Mouse (Mus musculus): ENCODE measurements around the gene Abcc2.

The Abcc2 gene

GRCm38 (mm10) chr19:43777308-43777707 lies 4.7 kb upstream of the Abcc2 start:
- no peak for DNase-seq (ENCODE audit: low spot score in 2 of 2)

GRCm38 (mm10) chr19:43780391-43780790 lies 1.6 kb upstream of the Abcc2 start:
- no peak for DNase-seq (ENCODE audit: low spot score in 2 of 2)

DNA sequence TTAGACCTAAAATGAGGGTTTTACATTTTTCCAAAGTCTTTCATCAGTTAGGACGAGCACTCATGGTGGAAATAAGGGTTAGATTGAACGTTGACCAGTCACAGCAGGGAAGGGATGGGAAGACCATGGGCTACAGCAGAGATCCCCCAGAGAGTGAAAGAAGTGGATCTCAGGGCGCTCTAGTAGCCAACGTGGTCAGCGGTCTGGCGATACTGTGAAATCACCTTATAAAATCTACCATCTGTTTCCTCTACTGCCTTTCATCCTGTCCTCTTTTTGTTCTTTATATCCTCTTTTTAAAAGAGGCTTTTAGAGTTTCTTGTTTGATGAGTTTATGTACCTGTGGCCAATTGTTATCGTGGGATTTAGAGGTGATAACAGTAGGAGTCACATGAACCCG lies 2.8 kb downstream of the Abcc2 start:
- DNase-seq (ENCODE audit: low spot score in 2 of 2) = no peak

DNA sequence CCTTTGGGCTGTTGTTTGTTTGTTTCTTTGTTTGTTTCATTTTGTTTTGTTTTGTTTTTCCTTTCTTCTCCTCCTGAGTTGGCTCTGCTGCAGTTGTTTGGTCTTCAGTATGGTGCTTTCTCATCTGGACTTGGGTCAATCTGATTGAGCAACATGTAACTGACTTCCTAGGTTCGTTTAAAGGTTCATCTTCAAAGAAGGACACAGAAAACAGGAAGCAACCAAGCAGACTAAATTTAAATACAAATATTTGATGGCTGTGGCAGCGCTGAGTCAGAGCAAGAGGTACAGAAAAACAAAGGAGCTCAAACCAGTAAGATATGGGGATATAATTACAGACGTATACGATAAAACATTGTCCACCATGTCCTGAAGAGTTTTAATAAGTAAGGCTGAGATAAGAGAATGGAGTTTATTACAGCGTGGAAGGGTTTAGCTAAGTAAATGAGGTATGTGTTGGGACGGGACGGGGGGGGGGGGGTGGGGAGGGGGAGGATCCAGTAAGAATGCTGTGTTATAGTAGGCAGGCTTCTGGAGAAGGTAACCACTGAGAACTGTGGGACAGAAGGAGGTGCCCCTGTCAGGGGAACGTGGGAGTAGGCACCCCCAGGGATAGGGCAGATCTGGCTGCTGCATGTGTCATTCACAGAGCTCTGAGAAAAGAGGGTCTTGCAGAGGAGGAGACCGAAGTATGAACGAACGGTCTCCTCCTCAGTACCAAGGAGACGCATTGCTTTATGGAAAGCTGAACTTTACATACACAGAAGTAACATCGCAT lies 4.4 kb downstream of the Abcc2 start:
- no peak for DNase-seq (ENCODE audit: low spot score in 2 of 2)

- DNase-seq (ENCODE audit: low spot score in 2 of 2) = no peak
Observed at GRCm38 (mm10) chr19:43789817-43790216, 7.8 kb downstream of the Abcc2 start.

GRCm38 (mm10) chr19:43792537-43792936 lies 10.5 kb downstream of the Abcc2 start:
- DNase-seq (ENCODE audit: low spot score in 2 of 2) = no peak

DNA sequence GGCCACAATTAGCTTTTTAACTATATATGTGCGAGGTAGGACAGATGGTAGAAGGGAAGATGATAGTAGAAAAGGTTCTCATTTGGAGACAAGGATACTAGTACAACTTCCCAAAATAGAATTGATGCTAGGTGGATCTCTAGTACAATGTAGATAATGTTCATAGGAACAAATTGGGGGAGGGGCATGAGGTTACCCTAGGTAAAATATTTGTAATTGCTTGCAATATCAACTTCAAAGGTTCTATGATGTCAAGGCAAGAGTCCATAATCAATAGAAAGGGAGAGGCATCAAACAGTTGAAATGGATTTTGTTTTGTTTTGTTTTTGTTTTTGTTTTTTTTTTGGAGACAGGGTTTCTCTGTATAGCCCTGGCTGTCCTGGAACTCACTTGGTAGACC lies 12.0 kb downstream of the Abcc2 start:
- DNase-seq (ENCODE audit: low spot score in 2 of 2) = no peak

GRCm38 (mm10) chr19:43795511-43795910 lies 13.5 kb downstream of the Abcc2 start:
- no peak for DNase-seq (ENCODE audit: low spot score in 2 of 2)

- no peak for DNase-seq (ENCODE audit: low spot score in 2 of 2)
Observed at GRCm38 (mm10) chr19:43797216-43797615, 15.2 kb downstream of the Abcc2 start.

- DNase-seq (ENCODE audit: low spot score in 2 of 2) = no peak
Observed at GRCm38 (mm10) chr19:43801427-43802051, 19.5 kb downstream of the Abcc2 start.

DNA sequence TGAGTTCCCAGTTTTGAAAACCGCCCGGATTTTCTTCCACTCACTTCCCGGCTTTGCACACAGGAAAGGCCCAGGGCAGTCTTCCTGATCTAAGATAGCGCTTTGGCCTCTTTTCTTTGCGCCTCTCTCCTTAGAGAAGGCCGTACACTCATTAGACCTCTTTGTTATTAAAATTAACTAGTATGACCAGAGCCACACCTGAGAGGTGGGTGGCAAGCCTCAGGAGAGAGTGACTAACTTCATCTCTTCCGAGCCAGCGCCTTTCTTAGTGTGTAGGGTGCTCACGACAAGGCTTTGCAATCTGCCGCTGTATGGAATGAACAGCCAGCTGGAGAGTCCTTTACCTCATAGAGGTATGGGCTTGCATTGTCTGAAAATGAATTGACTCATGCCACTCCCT lies 21.9 kb downstream of the Abcc2 start:
- no peak for DNase-seq (ENCODE audit: low spot score in 2 of 2)

- DNase-seq (ENCODE audit: low spot score in 2 of 2) = no peak
Observed at GRCm38 (mm10) chr19:43809331-43809730, 27.3 kb downstream of the Abcc2 start.

- no peak for DNase-seq (ENCODE audit: low spot score in 2 of 2)
Observed at GRCm38 (mm10) chr19:43811419-43811818, 29.4 kb downstream of the Abcc2 start.

DNA sequence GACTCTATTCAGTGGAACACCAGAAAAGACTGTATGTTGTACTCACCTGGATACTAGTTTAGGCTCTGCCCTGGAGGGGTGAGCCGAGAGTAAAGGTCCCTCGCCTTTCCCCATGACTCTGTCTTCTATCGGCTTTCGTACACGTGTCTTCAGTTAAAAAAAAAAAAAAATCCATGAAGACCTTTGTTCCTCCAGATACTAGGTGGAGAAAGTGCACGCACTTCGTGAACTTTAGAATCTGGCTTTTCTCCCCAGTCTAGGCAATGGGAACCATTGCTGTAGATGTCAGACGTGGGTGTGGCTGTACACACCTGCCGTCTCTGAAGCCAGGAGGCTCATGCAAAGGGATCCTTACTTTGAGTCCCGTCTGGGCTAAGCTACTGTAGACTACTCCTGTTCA lies 31.3 kb downstream of the Abcc2 start:
- DNase-seq (ENCODE audit: low spot score in 2 of 2) = no peak

GRCm38 (mm10) chr19:43815661-43816414 lies 33.8 kb downstream of the Abcc2 start:
- DNase-seq (ENCODE audit: low spot score in 2 of 2) = peak in 1 of 2 experiments; percentile 16

- DNase-seq (ENCODE audit: low spot score in 2 of 2) = no peak
Observed at GRCm38 (mm10) chr19:43826855-43827254, 44.9 kb downstream of the Abcc2 start.

DNA sequence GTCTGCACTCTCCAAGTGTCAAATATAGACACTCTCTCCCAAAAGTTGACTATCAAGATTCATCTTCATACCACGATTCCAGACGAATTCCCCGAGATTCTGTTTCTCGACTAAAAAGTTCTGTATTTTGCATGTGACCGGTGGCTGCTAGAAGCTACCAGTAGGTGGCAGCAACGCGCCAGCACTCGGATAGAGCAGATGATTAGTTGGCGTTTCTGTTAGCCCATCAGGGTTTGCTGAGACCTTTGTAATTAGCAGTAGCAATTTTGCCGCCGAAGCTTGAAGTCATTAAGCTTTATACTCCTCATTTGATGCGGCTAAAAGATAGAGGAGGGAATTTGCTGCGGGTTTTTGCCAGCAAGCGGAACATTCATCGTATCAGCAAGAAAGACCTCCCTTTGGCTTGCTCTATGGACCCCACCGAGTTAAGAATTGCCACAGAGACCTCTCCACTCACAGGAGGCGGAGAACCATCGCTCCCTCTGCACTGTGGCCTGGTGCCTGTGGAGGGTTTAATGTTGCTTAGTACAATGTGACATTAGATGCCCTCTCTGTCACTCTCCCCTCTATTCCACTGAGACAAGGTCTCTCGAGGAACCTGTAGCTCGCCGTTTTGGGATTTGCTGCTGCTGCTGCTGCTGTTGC lies 50.6 kb downstream of the Abcc2 start:
- peak; percentile 44 to 72 for DNase-seq (ENCODE audit: low spot score in 2 of 2)

- no peak for DNase-seq (ENCODE audit: low spot score in 2 of 2)
Observed at GRCm38 (mm10) chr19:43843184-43843583, 61.2 kb downstream of the Abcc2 start.

DNA sequence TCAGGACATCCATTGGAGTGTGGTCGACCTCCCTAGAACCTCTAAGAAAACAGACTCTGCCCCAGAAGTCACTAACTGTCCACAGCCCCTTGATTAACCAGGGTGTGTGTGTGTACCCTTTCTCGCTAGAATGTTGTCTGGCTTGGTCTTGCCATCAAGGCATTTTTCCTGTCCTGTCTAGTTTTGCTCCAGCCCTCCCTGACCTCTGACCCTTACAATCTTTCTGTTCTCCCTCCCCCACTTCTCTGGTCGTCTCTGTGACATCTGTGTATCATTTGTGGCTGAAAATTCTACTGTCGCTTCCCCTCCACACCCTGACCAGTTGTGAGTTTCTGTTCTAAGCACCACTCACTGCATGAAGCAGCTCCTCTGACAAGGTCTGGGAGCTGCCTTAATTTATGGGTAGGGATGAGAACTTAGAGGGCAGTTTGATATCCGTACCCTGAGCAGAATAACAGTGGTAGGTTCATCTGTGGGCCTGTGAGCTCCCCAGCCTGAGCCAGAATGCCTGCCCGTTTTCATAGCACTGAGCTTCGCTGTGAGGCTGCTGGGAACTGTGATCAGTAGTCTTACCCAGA lies 63.4 kb downstream of the Abcc2 start:
- no peak for DNase-seq (ENCODE audit: low spot score in 2 of 2)

DNA sequence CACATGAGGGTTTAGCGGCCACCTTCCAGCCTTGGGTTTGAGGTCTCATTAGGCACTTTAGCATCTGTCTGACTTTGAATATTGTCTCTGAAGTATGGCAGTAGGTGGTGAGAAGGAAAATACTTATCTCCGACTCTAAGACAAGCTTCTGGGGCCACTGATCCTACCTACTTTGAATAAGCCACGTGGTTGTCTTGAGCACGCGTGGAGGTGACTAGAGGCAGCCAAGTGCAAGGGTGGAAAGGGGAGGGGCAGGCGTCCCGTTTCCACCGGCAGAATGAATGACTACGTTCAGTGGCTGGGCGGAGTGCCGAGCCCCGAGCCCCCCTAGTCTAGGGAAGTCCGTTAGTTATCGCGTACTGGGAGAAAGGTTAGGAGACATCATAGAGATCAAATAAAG lies 65.1 kb downstream of the Abcc2 start:
- DNase-seq (ENCODE audit: low spot score in 2 of 2) = no peak

- DNase-seq (ENCODE audit: low spot score in 2 of 2) = no peak
Observed at GRCm38 (mm10) chr19:43847966-43848365, 66.0 kb downstream of the Abcc2 start.

GRCm38 (mm10) chr19:43850026-43850425 lies 68.0 kb downstream of the Abcc2 start:
- DNase-seq (ENCODE audit: low spot score in 2 of 2) = no peak
